Mouse (Mus musculus) liver, embryonic 14.5 days (tissue): ENCODE data around the gene Hid1. TPM values are rescaled to one million over a fixed set of nuclear protein-coding genes. Genes with fewer than 3 reads are reported as not detected.

Source experiments
- ATAC-seq: fragments of 200-750 bp; cut with Nextera tagmentation; 2 replicates; pipeline ENCODE4 v1.8.0; 2017; ENCODE audit warnings: moderate number of reproducible peaks, mild to moderate bottlenecking, moderate library complexity; ENCODE audit not compliant: insufficient read depth
- DNase-seq, 3 experiments: peaks; one replicate each; pipeline ENCODE4 v3.0.0-alpha.2; 2012 to 2013; ENCODE audit warnings: low read depth in 3 of 3, low spot score in 3 of 3
- H3K27ac ChIP-seq: fragments of 300-500 bp; sonication (generic); 2 replicates; pipeline ENCODE4 v1.5.1; 2014; ENCODE audit warnings: moderate library complexity, mild to moderate bottlenecking, control low read depth, inconsistent platforms
- H3K27me3 ChIP-seq: fragments of 300-500 bp; sonication (generic); 2 replicates; pipeline ENCODE4 v1.6.1; 2014; ENCODE audit warnings: mild to moderate bottlenecking, low read length, moderate library complexity; ENCODE audit not compliant: control insufficient read depth, insufficient read depth
- H3K36me3 ChIP-seq: fragments of 300-500 bp; sonication (generic); replicated peaks from 2 replicates; pipeline ENCODE4 v1.6.1; 2014; ENCODE audit warnings: low read depth; ENCODE audit not compliant: control insufficient read depth, insufficient read depth
- H3K4me1 ChIP-seq, 2 experiments: fragments of 200-500 bp in 1 of 2; fragments of 300-500 bp in 1 of 2; sonication (generic) in 1 of 2; replicated peaks; 2 replicates each; pipeline ENCODE4 v1.6.1; 2012 to 2014; ENCODE audit warnings: antibody characterized with exemption in 1 of 2, inconsistent platforms in 1 of 2, low read length in 1 of 2; ENCODE audit not compliant: control insufficient read depth in 2 of 2, insufficient read depth in 2 of 2
- H3K4me2 ChIP-seq: fragments of 300-500 bp; sonication (generic); 2 replicates; pipeline ENCODE4 v1.6.1; 2014; ENCODE audit warnings: low read depth, mild to moderate bottlenecking, control low read depth, moderate library complexity
- H3K4me3 ChIP-seq, 2 experiments: fragments of 200-500 bp in 1 of 2; fragments of 300-500 bp in 1 of 2; sonication (generic) in 1 of 2; 2 replicates each; pipeline ENCODE4 v1.5.1; 2012 to 2014; ENCODE audit warnings: low read depth in 2 of 2, low read length in 2 of 2, mild to moderate bottlenecking in 2 of 2, control low read depth in 1 of 2, inconsistent platforms in 1 of 2, moderate library complexity in 1 of 2; ENCODE audit not compliant: insufficient read depth in 1 of 2
- H3K9ac ChIP-seq: fragments of 300-500 bp; sonication (generic); replicated peaks from 2 replicates; pipeline ENCODE4 v1.6.1; 2014; ENCODE audit warnings: mild to moderate bottlenecking, control low read depth, moderate library complexity
- H3K9me3 ChIP-seq: fragments of 300-500 bp; sonication (generic); 2 replicates; pipeline ENCODE4 v1.6.1; 2016; ENCODE audit warnings: low read length, mixed read lengths; ENCODE audit not compliant: control insufficient read depth
- CTCF ChIP-seq: IDR thresholded peaks from 2 replicates; pipeline ENCODE4 v1.5.1; 2016; ENCODE audit warnings: antibody characterized with exemption, low read depth, control low read depth
- EP300 ChIP-seq: IDR thresholded peaks from 2 replicates; pipeline ENCODE4 v1.6.1; 2016; ENCODE audit warnings: antibody characterized with exemption, low read depth
- WGBS: fragments of 180-500 bp; shearing (Covaris S2); extraction: QIAGEN DNeasy Blood & Tissue Kit; methylation state at CpG from one replicate; pipeline ENCODE4 v1.1.7; 2014; ENCODE audit not compliant: insufficient replicate concordance; 5-methylcytosine and 5-hydroxymethylcytosine counted together
- polyA plus RNA-seq, 2 experiments: library from polyadenylated mRNA; depleted of rRNA in 1 of 2; stranded (reverse) in 1 of 2; unstranded in 1 of 2; fragments of >200 nt; fragmentation: Nextera tagmentation in 1 of 2; extraction: Ambion mirVana in 1 of 2; gene quantifications; 2 replicates each; pipeline versions ENCODE4 v1.2.1 to v1.2.3; 2012 to 2014

Gene Hid1
- polyA plus RNA-seq, 2 experiments, result 0.50 to 0.59 TPM

DNA sequence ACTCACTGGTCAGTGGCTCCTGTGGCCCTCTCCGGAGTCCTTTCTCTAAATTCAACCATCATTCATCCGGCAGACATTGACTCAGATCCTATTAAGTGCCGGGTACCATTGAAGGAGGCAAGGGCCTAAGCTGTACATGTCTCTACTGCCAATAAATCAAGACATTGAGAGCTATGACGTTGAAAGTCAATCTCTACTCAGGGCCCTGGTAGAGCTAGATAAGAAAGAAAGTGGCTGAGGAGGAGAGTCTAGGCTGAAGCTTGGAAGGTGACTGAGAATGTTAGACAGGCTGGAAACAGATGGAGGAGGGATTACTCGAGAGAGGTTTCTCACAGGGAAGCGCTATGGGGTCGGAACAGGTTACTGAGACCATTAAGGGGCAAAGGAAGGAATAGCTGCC lies 2.8 kb upstream of the Hid1 start:
- DNase-seq (no peak), ATAC-seq (no peak)
- H3K4me1 ChIP-seq, result peaks cover 0 to 2% of the 10 kb centered on the region in 2 experiments; a peak in 1 of 4 replicates
- no peak overlapping the region for H3K4me3 ChIP-seq
- TF ChIP-seq EP300 (no peak), CTCF (no peak)
- peaks cover 49% of the 10 kb centered on the region for H3K27me3 ChIP-seq
- H3K4me2 ChIP-seq, result no peak overlapping the region
- no peak overlapping the region for H3K9ac ChIP-seq
- 34% methylated on average over 7 of the region's 7 CpGs for WGBS
- no peak overlapping the region for H3K27ac ChIP-seq
- no peaks in the 10 kb centered on the region for H3K9me3 ChIP-seq
- H3K36me3 ChIP-seq, result no peaks in the 10 kb centered on the region

GRCm38 (mm10) chr11:115366706-115367394 lies 706 bp downstream of the Hid1 start:
- TF ChIP-seq EP300 (no peak), CTCF (no peak)

GRCm38 (mm10) chr11:115366039-115366705 lies 1.4 kb downstream of the Hid1 start:
- Histone ChIP-seq H3K36me3 (no peaks in the 10 kb centered on the region), H3K4me3 (no peak overlapping the region), H3K9ac (no peak overlapping the region), H3K4me1 (peaks cover 0 to 2% of the 10 kb centered on the region in 2 experiments; a peak in 1 of 4 replicates), H3K27ac (no peak overlapping the region), H3K9me3 (no peaks in the 10 kb centered on the region), H3K27me3 (peaks cover 29% of the 10 kb centered on the region), H3K4me2 (no peak overlapping the region)
- DNase-seq, result no peak
- no peak for ATAC-seq
- 12% methylated on average over 7 of the region's 7 CpGs for WGBS
- no peak for TF ChIP-seq CTCF
- TF ChIP-seq EP300, result no peak

More at GRCm38 (mm10) chr11:115366706-115367394, 706 bp downstream of the Hid1 start:
- H3K27ac ChIP-seq, result no peak overlapping the region
- H3K4me1 ChIP-seq, result peaks cover 0 to 2% of the 10 kb centered on the region in 2 experiments; a peak in 1 of 4 replicates
- H3K4me3 ChIP-seq, result peak overlapping the region in 1 of 2 experiments; percentile 11; a peak in 1 of 4 replicates
- H3K27me3 ChIP-seq, result peaks cover 29% of the 10 kb centered on the region
- H3K4me2 ChIP-seq, result peak overlapping the region; percentile 52
- 5% methylated on average over 28 of the region's 28 CpGs for WGBS
- no peaks in the 10 kb centered on the region for H3K9me3 ChIP-seq
- H3K9ac ChIP-seq, result no peak overlapping the region
- H3K36me3 ChIP-seq, result no peaks in the 10 kb centered on the region
- ATAC-seq (no peak), DNase-seq (no peak)

DNA sequence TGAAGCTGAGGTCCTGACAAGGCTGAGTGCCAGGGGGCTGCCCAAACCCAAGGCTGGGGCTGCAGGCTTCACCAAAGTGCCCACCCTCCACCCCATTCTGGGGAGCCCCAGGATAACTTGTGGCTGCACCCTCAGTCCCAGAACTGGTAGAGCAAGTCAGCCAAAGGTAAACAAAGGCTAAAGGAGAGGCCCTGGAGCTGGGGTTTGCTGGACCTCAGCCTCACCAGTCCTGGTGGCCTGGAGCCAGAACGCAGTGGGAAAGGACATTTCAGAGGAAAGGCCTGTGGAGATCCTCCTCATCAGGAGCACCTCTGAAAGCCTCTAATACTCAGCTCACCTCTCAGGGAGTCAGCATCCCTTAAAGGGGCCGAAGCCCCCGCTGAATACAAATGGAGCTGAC lies 3.4 kb downstream of the Hid1 start:
- Histone ChIP-seq H3K4me3 (no peak overlapping the region), H3K27me3 (peaks cover 26% of the 10 kb centered on the region), H3K9me3 (no peaks in the 10 kb centered on the region), H3K4me2 (no peak overlapping the region), H3K27ac (no peak overlapping the region), H3K9ac (no peak overlapping the region), H3K4me1 (peaks cover 0 to 2% of the 10 kb centered on the region in 2 experiments; a peak in 1 of 4 replicates), H3K36me3 (no peaks in the 10 kb centered on the region)
- no peak for ATAC-seq
- no peak for DNase-seq
- WGBS, result 67% methylated on average over 3 of the region's 3 CpGs
- TF ChIP-seq CTCF, result no peak

- WGBS, result 48% methylated on average over 6 of the region's 6 CpGs
- H3K9me3 ChIP-seq, result no peaks in the 10 kb centered on the region
- no peaks in the 10 kb centered on the region for H3K4me1 ChIP-seq
- ATAC-seq (no peak), DNase-seq (no peak)
- no peak overlapping the region for H3K4me3 ChIP-seq
- TF ChIP-seq CTCF (peak; percentile 28; the same call in 1 of the 2 replicates), EP300 (no peak)
- H3K9ac ChIP-seq, result no peak overlapping the region
- H3K27me3 ChIP-seq, result no peaks in the 10 kb centered on the region
- no peaks in the 10 kb centered on the region for H3K36me3 ChIP-seq
- H3K27ac ChIP-seq, result no peak overlapping the region
- no peak overlapping the region for H3K4me2 ChIP-seq
Measured at GRCm38 (mm10) chr11:115359726-115360125, 7.8 kb downstream of the Hid1 start.
